Mouse (Mus musculus) brain, embryonic 14.5 days (tissue): Measurements from ENCODE around the gene Sufu.

Experiments
- CTCF ChIP-seq: fragments of 200-500 bp; IDR thresholded peaks from 2 replicates; pipeline ENCODE4 v1.5.1; 2012; ENCODE audit warnings: inconsistent platforms, mild to moderate bottlenecking, moderate library complexity, borderline replicate concordance; ENCODE audit not compliant: insufficient read depth, insufficient read length; ENCODE audit errors: extremely low read depth
- POLR2A ChIP-seq: fragments of 200-500 bp; IDR thresholded peaks from 2 replicates; pipeline ENCODE4 v1.6.1; 2012; ENCODE audit warnings: mild to moderate bottlenecking, inconsistent platforms, borderline replicate concordance; ENCODE audit not compliant: poor library complexity, insufficient read depth, insufficient read length, severe bottlenecking; ENCODE audit errors: extremely low read depth

DNA sequence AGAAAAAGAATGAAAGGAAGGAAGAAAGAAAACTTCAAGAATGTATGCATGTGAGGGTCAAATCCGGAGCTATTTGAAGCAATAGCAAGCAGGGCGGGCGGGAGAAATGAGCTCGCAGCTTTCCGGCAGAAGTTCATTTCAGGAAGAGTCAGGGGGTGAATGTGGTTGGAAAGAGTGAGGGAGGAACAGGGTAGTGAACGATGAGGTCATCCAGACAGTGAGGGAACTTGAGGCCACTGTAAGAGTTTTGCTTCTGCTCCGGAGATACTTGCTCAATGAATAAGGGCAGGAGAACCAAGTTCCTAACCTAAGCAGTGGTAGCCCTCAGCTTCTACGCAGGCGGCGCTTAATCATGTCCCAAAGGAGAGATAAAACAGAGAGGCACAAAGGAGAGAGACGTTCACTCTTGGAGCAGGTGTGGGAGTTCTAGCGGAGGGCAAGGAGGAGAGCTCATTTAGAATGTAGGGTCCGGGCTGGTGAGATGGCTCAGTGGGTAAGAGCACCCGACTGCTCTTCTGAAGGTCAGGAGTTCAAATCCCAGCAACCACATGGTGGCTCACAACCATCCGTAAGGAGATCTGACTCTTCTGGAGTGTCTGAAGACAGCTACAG is 125.8 kb downstream of the Sufu start:
- no peak for TF ChIP-seq CTCF
- no peak for TF ChIP-seq POLR2A
